Mouse (Mus musculus): ENCODE measurements around the gene Clpx. TPM values are rescaled to one million over a fixed set of nuclear protein-coding genes. Genes with fewer than 3 reads are reported as not detected.
A peak's percentile ranks its signal among the peaks of the same experiment; 100 is the strongest.
"Not testable (repeated sequence)": the region's sequence is repeated elsewhere in the genome, so short reads cannot be mapped to it uniquely, and the experiment has no call there.

Gene Clpx
- polyA plus RNA-seq, 1 experiment from 2014 or later, result 50.0 TPM

DNA sequence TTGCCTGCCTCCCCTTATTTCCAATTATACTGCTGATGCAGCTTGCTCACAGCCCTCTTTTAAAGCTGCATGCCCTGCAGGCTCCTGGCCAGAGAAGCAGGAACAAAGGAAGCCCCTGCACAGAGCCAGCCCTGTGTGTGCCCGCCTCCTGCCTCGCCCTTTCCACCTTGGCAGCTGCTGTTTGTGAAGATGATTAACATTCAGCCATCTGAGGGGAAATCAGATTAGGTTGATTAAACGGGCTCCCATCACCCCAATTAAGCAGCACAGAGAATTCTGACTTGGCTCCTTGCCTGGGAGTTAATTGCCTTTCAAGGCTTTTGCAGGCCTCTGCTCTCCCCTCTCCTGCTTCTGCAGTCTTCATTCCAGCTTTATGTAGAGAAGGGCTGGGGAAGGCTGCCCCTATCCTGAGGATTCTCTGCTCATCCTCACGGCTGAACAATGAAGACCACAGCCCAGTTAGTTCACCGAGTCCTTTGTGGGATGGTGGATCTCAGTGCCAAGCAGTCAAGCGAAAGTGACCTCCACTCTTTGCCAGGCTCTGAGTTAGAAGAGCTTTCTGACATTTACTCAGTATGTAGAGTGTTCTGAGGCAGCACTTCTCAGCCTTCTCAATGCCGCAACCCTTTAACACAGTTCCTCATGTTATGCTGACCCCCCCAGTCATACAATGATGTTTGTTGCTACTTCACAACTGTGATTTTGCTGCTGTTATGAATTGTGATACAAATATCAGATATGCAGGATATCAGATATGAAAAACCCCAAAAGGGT, 26.1 kb upstream of the Clpx start:
- no peaks in the 10 kb centered on the region; the same call in 1 of the 2 replicates for H3K4me1 ChIP-seq
- no peak overlapping the region for H3K27ac ChIP-seq
- H3K4me3 ChIP-seq, result no peak overlapping the region
- ATAC-seq (ENCODE audit: borderline replicate concordance, extremely low read depth, low FRiP score, low TSS enrichment), result no peak
- H3K36me3 ChIP-seq, result no peaks in the 10 kb centered on the region
- H3K9me3 ChIP-seq, result no peaks in the 10 kb centered on the region
- H3K9ac ChIP-seq, result no peak overlapping the region
- 39% methylated on average over 7 of the region's 7 CpGs for WGBS
- no peak overlapping the region for H3K4me2 ChIP-seq
- H3K27me3 ChIP-seq, result no peaks in the 10 kb centered on the region

DNA sequence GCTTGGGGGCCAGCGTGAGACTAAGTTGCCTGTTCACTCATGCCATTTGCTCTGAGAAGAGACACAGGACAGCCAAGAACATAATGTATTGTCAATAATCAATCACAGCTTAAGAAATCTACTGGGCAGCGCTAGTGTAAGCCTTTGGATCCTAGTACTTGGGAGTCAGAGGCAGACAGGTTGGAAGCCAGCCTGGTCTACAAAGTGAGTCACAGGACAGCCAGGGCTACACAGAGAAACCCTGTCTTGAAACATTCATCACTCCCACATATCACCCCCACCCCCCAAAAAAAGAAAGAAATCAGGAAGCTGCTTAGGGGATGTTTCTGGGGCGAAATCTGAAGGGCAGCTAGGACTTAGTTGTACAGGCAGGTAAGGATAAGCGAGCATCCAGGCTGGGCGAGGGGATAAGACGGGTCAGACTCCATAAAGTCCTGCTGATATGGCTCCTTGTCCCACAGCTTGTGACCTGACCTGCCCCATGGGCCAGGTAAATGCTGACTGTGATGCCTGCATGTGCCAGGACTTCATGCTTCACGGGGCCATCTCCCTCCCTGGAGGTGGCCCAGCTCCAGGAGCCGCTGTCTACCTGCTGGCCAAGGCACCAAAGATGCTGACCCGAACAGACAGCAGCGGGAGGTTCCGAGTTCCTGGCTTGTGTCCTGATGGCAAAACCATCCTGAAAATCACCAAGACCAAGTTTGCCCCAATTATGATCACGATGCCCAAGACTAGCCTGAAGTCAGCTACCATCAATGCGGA, 20.8 kb upstream of the Clpx start:
- H3K9ac ChIP-seq, result no peak overlapping the region
- H3K4me3 ChIP-seq, result no peak overlapping the region
- H3K9me3 ChIP-seq, result no peaks in the 10 kb centered on the region
- ATAC-seq (ENCODE audit: borderline replicate concordance, extremely low read depth, low FRiP score, low TSS enrichment), result no peak
- no peaks in the 10 kb centered on the region for H3K36me3 ChIP-seq
- no peak overlapping the region for H3K4me2 ChIP-seq
- H3K4me1 ChIP-seq, result no peaks in the 10 kb centered on the region
- 85% methylated on average over 13 of the region's 13 CpGs for WGBS
- no peaks in the 10 kb centered on the region for H3K27me3 ChIP-seq
- no peak overlapping the region for H3K27ac ChIP-seq

DNA sequence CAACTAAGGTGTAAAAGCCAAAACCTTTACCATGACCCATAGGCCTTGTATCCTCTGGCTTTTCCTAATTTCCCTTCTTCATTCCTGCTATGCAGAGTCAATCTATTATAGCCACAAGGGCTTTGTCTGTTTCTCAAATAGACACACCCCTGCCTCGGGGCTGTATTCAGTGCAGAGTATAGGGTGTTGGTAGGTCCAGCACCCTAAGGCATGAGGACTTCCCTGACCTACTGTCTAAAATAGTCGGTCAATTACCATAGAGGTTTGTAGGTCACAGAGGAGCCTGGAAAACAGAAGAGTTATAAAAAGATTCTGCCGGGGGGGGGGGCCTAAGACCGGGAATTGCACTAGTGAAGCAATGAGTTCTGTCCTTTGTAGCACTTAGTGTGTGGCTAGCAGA, 20.2 kb upstream of the Clpx start:
- H3K36me3 ChIP-seq, result no peaks in the 10 kb centered on the region
- no peak overlapping the region for H3K27ac ChIP-seq
- 79% methylated on average over 4 of the region's 4 CpGs for WGBS
- H3K4me2 ChIP-seq, result no peak overlapping the region
- H3K27me3 ChIP-seq, result no peaks in the 10 kb centered on the region
- H3K9me3 ChIP-seq, result no peaks in the 10 kb centered on the region
- no peak overlapping the region for H3K4me3 ChIP-seq
- H3K9ac ChIP-seq, result no peak overlapping the region
- ATAC-seq (ENCODE audit: borderline replicate concordance, extremely low read depth, low FRiP score, low TSS enrichment), result no peak
- no peaks in the 10 kb centered on the region for H3K4me1 ChIP-seq

DNA sequence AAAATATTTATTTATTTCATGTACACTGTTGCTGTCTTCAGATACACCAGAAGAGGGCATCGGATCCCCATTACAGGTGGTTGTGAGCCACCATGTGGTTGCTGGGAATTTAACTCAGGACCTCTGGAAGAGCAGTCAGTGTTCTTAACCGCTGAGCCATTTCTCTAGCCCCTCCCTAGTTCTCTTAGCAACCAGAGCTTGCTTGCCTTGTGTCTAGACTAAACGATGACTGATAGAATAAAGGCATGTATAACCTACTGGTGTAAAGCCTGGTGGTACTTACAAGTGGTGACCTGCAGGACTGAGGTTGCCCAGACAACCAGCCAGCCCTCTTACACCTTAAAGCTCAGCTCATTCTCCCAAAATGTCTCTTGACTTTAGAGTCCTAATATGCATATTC, 19.2 kb upstream of the Clpx start:
- ATAC-seq (ENCODE audit: borderline replicate concordance, extremely low read depth, low FRiP score, low TSS enrichment), result not testable (repeated sequence)
- WGBS, result 74% methylated on average over 3 of the region's 3 CpGs

DNA sequence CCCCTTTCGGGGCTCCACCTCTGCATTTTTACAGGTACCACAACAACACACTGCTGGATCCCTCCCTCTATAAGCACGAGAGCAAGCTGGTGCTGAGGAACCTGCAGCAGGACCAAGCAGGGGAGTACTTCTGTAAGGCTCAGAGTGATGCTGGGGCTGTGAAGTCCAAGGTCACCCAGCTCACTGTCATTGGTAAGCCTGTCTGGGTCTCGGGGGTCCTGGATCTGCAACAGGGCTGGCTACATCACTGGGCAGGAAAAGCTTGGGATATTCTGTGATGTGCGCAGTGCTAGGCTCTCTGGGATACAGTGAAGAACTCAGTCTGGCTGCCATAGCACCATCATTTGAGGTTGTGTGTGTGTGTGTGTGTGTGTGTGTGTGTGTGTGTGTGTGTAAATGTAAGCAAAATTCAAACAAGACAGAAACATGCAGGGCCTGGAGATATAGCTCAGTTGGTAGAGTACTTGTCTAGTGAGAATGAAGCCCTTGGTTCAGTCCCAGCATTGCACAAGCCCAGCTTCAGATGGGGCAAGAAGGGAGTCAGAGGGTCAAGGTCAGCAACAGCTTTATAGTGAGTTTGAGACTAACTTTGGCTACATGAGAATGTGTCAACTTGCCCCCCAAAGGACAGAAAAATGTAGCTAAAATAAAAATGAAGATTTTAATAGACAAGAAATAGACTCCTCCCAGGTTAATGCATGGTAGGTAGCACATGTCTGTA, 18.1 kb upstream of the Clpx start:
- no peaks in the 10 kb centered on the region for H3K4me1 ChIP-seq
- 69% methylated on average over 4 of the region's 4 CpGs for WGBS
- no peak overlapping the region for H3K27ac ChIP-seq
- H3K4me2 ChIP-seq, result no peak overlapping the region
- no peaks in the 10 kb centered on the region for H3K27me3 ChIP-seq
- no peaks in the 10 kb centered on the region for H3K9me3 ChIP-seq
- H3K36me3 ChIP-seq, result no peaks in the 10 kb centered on the region
- no peak overlapping the region for H3K9ac ChIP-seq
- no peak for ATAC-seq (ENCODE audit: borderline replicate concordance, extremely low read depth, low FRiP score, low TSS enrichment)
- no peak overlapping the region for H3K4me3 ChIP-seq

More for the DNA sequence above, 19.2 kb upstream of the Clpx start:
- H3K4me1 ChIP-seq, H3K36me3 ChIP-seq, H3K27me3 ChIP-seq, H3K27ac ChIP-seq, H3K4me3 ChIP-seq, H3K9me3 ChIP-seq, H3K4me2 ChIP-seq, H3K9ac ChIP-seq: not testable (repeated sequence)

DNA sequence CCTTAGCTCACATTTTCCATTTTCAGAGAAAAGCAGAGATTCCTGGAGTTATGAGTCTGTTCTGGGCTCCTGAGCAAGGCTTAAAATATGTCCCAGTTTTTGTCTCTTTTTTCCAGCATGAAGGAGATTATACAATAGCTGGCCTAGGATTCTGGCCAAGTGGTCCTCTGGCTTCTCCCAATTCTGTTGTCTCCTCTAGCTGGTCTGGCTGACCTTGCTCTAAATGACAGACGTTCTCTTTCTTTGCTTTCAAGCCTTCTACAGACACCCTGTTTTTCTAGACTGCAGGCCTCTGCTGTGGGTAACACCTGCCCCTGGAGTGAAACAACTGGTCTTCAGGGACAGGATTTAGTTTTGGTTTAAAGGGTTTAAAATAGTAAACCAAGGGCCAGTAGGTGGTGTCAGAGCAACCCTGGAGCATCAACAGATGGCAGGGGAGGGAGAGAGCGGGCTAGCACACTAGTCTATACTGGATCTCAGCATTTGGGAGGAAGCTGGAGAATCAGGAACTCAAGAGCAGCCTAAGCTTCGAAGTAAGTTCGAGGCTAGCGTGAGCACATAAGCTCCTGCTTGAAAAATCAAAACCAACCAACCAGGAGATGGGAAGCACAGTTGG, 12.4 kb upstream of the Clpx start:
- H3K36me3 ChIP-seq, result no peaks in the 10 kb centered on the region
- H3K27me3 ChIP-seq, result no peaks in the 10 kb centered on the region
- WGBS, result 70% methylated on average over 5 of the region's 5 CpGs
- H3K4me3 ChIP-seq, result no peak overlapping the region
- no peak overlapping the region for H3K4me2 ChIP-seq
- ATAC-seq (ENCODE audit: borderline replicate concordance, extremely low read depth, low FRiP score, low TSS enrichment), result no peak
- H3K9me3 ChIP-seq, result no peaks in the 10 kb centered on the region
- H3K9ac ChIP-seq, result no peak overlapping the region
- no peak overlapping the region for H3K27ac ChIP-seq
- H3K4me1 ChIP-seq, result no peaks in the 10 kb centered on the region

DNA sequence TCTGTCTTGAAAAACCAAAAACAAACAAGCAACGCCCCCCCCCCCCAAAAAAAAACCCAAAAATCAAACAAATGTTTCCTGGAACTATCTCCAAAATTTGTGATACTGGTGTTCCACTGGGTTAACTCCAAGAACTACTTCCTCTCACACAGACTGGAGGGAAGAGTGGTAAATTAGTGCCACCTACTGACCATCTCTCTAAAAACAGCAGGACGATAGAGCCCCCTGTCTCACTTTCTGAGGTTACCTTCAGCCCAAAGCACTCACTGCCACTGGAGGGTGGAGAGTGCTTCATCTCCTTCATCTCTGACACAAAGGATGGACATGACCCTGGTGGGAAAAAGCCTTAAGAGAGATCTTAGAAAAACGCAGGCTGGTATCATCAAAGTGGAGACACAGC, 10.8 kb upstream of the Clpx start:
- no peak overlapping the region for H3K9ac ChIP-seq
- no peaks in the 10 kb centered on the region for H3K4me1 ChIP-seq
- H3K9me3 ChIP-seq, result no peaks in the 10 kb centered on the region
- H3K36me3 ChIP-seq, result no peaks in the 10 kb centered on the region
- no peaks in the 10 kb centered on the region for H3K27me3 ChIP-seq
- H3K27ac ChIP-seq, result no peak overlapping the region
- no peak overlapping the region for H3K4me2 ChIP-seq
- H3K4me3 ChIP-seq, result no peak overlapping the region
- 1% methylated on average over 3 of the region's 3 CpGs for WGBS
- no peak for ATAC-seq (ENCODE audit: borderline replicate concordance, extremely low read depth, low FRiP score, low TSS enrichment)

DNA sequence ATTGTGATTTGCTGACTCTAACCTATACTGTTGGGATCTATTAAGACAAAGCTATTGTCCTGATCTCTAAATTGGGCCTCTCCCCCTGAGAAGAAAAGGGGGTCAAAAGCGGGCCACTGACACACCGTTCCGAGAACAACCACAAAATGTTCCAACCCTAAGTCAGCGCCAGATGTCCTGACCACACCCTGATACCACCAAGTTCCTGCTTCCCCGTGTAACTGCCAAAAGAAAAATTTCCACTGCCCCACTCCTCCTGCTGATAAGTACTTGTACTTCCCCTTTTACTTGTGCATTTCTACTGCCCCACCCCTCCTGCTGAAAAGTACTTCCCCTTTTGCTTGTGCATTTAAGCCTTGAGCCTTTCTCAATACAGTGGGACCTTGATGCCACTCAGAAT, 5.8 kb upstream of the Clpx start:
- H3K4me1 ChIP-seq; H3K27me3 ChIP-seq; H3K4me3 ChIP-seq; H3K4me2 ChIP-seq; H3K36me3 ChIP-seq; ATAC-seq (ENCODE audit: borderline replicate concordance, extremely low read depth, low FRiP score, low TSS enrichment); H3K9me3 ChIP-seq; H3K27ac ChIP-seq; H3K9ac ChIP-seq: not testable (repeated sequence)
- 74% methylated on average over 5 of the region's 5 CpGs for WGBS

DNA sequence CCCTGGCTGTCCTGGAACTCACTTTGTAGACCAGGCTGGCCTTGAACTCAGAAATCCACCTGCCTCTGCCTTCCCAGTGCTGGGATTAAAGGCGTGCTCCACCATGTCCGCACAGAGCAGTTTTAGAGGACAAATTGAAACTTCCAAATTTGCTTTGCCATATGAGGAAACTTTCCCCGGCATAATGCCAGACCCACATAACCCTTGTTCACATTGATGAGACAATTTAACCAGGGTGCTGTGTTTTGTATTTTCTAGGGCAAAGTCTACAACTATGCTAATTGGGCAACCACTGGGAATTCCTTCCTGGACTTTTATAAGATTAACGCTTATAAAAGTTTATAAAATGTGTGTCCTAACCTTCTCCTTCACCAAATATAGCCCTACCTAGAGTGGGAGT, 4.1 kb upstream of the Clpx start:
- Histone ChIP-seq H3K4me2 (no peak overlapping the region), H3K27ac (no peak overlapping the region), H3K9ac (no peak overlapping the region), H3K36me3 (no peaks in the 10 kb centered on the region), H3K27me3 (no peaks in the 10 kb centered on the region), H3K9me3 (no peaks in the 10 kb centered on the region), H3K4me1 (peaks cover 10% of the 10 kb centered on the region), H3K4me3 (no peak overlapping the region)
- ATAC-seq (ENCODE audit: borderline replicate concordance, extremely low read depth, low FRiP score, low TSS enrichment), result no peak
- 90% methylated on average over 4 of the region's 4 CpGs for WGBS

DNA sequence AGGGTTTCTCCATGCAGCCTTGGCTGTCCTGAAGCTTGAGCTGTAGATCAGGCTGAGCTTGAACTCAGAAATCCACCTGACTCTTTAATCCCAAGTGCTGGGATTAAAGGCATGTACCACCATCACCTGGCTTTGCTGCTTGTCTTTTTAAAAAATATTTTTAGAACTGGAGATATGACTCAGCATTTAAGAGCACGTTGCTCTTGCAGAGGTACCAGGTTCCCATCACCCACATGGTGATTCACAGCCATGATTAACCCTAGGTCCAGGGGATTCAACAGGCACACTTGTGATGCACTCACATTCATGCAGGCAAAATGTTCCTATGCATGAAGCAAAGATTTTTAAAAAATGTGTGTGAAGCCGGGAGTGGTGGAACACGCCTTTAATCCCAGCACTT, 1.6 kb upstream of the Clpx start:
- H3K36me3 ChIP-seq, result peaks cover 7% of the 10 kb centered on the region; the same call in 1 of the 2 replicates
- no peaks in the 10 kb centered on the region for H3K27me3 ChIP-seq
- H3K27ac ChIP-seq, result no peak overlapping the region
- ATAC-seq (ENCODE audit: borderline replicate concordance, extremely low read depth, low FRiP score, low TSS enrichment), result no peak
- H3K9ac ChIP-seq, result no peak overlapping the region
- no peak overlapping the region for H3K4me3 ChIP-seq
- H3K4me2 ChIP-seq, result no peak overlapping the region
- H3K9me3 ChIP-seq, result no peaks in the 10 kb centered on the region
- 83% methylated on average over 3 of the region's 3 CpGs for WGBS
- peaks cover 20% of the 10 kb centered on the region for H3K4me1 ChIP-seq

DNA sequence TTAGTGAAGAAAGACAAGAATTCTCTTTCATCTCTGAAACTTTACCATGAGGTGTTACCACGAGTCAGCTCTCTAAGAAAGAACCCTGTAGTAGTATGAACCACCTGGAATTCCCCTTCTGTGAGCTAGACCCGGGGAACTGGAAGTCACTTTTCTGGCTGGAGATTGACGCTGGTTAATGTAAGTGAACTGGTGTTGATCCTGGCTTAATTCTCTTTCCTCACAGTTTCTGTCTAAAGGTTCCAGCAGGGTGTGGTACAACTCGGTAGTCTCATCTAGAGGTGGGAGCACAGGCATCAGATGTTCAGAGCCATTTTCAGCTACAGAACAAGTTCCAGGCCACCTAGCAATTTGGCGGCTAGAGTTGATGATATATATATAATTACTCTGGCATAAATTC, 941 bp upstream of the Clpx start:
- H3K4me2 ChIP-seq, result peak overlapping the region; percentile 59
- WGBS, result 14% methylated on average over 5 of the region's 5 CpGs
- H3K9me3 ChIP-seq, result no peaks in the 10 kb centered on the region
- no peaks in the 10 kb centered on the region for H3K27me3 ChIP-seq
- no peak for ATAC-seq (ENCODE audit: borderline replicate concordance, extremely low read depth, low FRiP score, low TSS enrichment)
- H3K27ac ChIP-seq, result peak overlapping the region; percentile 77
- peaks cover 20% of the 10 kb centered on the region for H3K4me1 ChIP-seq
- H3K36me3 ChIP-seq, result peaks cover 8% of the 10 kb centered on the region; the same call in 1 of the 2 replicates
- H3K9ac ChIP-seq, result peak overlapping the region; percentile 74
- peak overlapping the region; percentile 88 for H3K4me3 ChIP-seq

Data from lung, embryonic 15.5 days (tissue).